Mouse (Mus musculus) small intestine, adult 2 months (tissue): ENCODE results near the gene Fcho2.

Experiments
- CTCF ChIP-seq: fragments of 200-500 bp; IDR thresholded peaks from 2 replicates; pipeline ENCODE4 v1.5.1; 2012; ENCODE audit warnings: low read depth, mild to moderate bottlenecking, control low read depth, inconsistent platforms, low read length, moderate library complexity, mixed read lengths; ENCODE audit not compliant: insufficient replicate concordance, insufficient read length; ENCODE audit errors: extremely low read depth
- POLR2A ChIP-seq: fragments of 200-500 bp; IDR thresholded peaks from 2 replicates; pipeline ENCODE4 v1.6.1; 2012; ENCODE audit warnings: low read depth, mild to moderate bottlenecking, control low read depth, inconsistent platforms, low read length, moderate library complexity

GRCm38 (mm10) chr13:98679230-98679629 lies 136.0 kb downstream of the Fcho2 start:
- TF ChIP-seq POLR2A = no peak
- TF ChIP-seq CTCF = no peak
